Mouse (Mus musculus) limb, embryonic 13.5 days (tissue): ENCODE measurements around the gene Alkbh3. TPM values are rescaled to one million over a fixed set of nuclear protein-coding genes. Genes with fewer than 3 reads are reported as not detected.

Experiments used
- ATAC-seq: fragments of 200-750 bp; cut with Nextera tagmentation; 2 replicates; pipeline ENCODE4 v1.8.0; 2017; ENCODE audit warnings: low read depth, moderate number of reproducible peaks, moderate TSS enrichment; ENCODE audit not compliant: low FRiP score
- H3K27ac ChIP-seq: fragments of 300-500 bp; sonication (generic); 2 replicates; pipeline ENCODE4 v1.5.1; 2015; ENCODE audit warnings: inconsistent platforms, mild to moderate bottlenecking, moderate library complexity
- H3K27me3 ChIP-seq: fragments of 300-500 bp; sonication (generic); 2 replicates; pipeline ENCODE4 v1.6.1; 2015; ENCODE audit warnings: mild to moderate bottlenecking, inconsistent platforms
- H3K36me3 ChIP-seq: fragments of 300-500 bp; sonication (generic); 2 replicates; pipeline ENCODE4 v1.6.1; 2015; ENCODE audit warnings: inconsistent platforms, mild to moderate bottlenecking, moderate library complexity
- H3K4me1 ChIP-seq: fragments of 300-500 bp; sonication (generic); 2 replicates; pipeline ENCODE4 v1.6.1; 2015; ENCODE audit warnings: inconsistent platforms
- H3K4me2 ChIP-seq: fragments of 300-500 bp; sonication (generic); replicated peaks from 2 replicates; pipeline ENCODE4 v1.6.1; 2015; ENCODE audit warnings: inconsistent platforms, mild to moderate bottlenecking, moderate library complexity
- H3K4me3 ChIP-seq: fragments of 300-500 bp; sonication (generic); 2 replicates; pipeline ENCODE4 v1.5.1; 2015; ENCODE audit warnings: moderate library complexity, mild to moderate bottlenecking, inconsistent platforms
- H3K9ac ChIP-seq: fragments of 300-500 bp; sonication (generic); 2 replicates; pipeline ENCODE4 v1.6.1; 2015; ENCODE audit warnings: mild to moderate bottlenecking, inconsistent platforms
- H3K9me3 ChIP-seq: fragments of 300-500 bp; sonication (generic); 2 replicates; pipeline ENCODE4 v1.6.1; 2016; ENCODE audit warnings: inconsistent platforms
- WGBS: fragments of 180-500 bp; shearing (Covaris S2); methylation state at CpG from one replicate; pipeline ENCODE4 v1.1.7; 2015; 5-methylcytosine and 5-hydroxymethylcytosine counted together
- polyA plus RNA-seq: library from polyadenylated mRNA; unstranded; fragments of >200 nt; fragmentation: Nextera tagmentation; extraction: Ambion mirVana; gene quantifications from 2 replicates; pipeline ENCODE4 v1.2.1, GENCODE M21; 2015

The Alkbh3 gene
- polyA plus RNA-seq, 1 experiment from 2014 or later = 72.3 TPM

DNA sequence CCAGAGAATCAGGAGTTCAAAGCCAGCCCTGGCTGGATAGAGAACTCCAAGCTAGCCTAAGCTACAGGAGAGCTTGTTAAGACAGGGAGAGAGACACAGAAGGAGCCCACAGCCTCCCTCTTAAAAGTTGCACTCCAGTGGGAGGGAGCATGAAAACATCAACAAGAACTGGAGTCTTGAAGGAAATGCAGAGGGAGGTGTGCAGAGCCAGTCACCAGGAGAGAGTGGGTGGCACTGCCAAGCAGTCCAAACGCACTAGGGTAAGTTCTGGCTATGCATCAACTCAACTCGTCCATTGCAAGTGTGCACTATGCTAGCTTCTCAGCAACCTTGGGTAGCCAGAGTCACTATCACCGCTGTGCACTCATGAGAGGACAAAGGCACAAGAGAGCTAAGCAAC, 52.4 kb downstream of the Alkbh3 start:
- Histone ChIP-seq H3K9me3 (no peaks in the 10 kb centered on the region), H3K36me3 (no peaks in the 10 kb centered on the region), H3K27ac (no peak overlapping the region), H3K4me1 (peaks cover 19% of the 10 kb centered on the region), H3K27me3 (peaks cover 77% of the 10 kb centered on the region), H3K9ac (no peak overlapping the region), H3K4me2 (no peak overlapping the region), H3K4me3 (no peak overlapping the region)
- no peak for ATAC-seq
- 77% methylated on average over 3 of the region's 3 CpGs for WGBS

DNA sequence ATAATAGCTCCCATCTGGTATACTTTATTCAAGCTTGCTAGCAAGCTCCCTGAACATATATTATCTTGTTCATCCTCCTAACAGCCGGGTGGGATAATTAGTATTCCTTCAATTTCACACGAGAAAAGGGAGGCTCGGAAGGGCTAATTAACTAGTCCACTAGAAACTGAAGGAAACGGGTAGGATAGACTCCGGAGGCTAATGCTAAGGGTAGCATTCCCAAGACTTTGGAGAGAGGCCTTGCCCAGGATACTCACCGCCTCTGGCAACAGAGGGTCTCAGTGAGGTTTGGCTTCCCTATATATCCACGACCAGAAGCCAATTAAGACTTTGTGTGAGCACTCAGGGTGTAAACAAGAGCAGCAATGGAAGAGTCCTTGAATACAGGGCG, 52.8 kb downstream of the Alkbh3 start:
- peaks cover 19% of the 10 kb centered on the region for H3K4me1 ChIP-seq
- H3K27ac ChIP-seq = no peak overlapping the region
- H3K27me3 ChIP-seq = peaks cover 81% of the 10 kb centered on the region
- 40% methylated on average over 8 of the region's 8 CpGs for WGBS
- no peak for ATAC-seq
- H3K4me2 ChIP-seq = no peak overlapping the region
- no peaks in the 10 kb centered on the region for H3K9me3 ChIP-seq
- H3K36me3 ChIP-seq = no peaks in the 10 kb centered on the region
- H3K4me3 ChIP-seq = no peak overlapping the region
- H3K9ac ChIP-seq = no peak overlapping the region

DNA sequence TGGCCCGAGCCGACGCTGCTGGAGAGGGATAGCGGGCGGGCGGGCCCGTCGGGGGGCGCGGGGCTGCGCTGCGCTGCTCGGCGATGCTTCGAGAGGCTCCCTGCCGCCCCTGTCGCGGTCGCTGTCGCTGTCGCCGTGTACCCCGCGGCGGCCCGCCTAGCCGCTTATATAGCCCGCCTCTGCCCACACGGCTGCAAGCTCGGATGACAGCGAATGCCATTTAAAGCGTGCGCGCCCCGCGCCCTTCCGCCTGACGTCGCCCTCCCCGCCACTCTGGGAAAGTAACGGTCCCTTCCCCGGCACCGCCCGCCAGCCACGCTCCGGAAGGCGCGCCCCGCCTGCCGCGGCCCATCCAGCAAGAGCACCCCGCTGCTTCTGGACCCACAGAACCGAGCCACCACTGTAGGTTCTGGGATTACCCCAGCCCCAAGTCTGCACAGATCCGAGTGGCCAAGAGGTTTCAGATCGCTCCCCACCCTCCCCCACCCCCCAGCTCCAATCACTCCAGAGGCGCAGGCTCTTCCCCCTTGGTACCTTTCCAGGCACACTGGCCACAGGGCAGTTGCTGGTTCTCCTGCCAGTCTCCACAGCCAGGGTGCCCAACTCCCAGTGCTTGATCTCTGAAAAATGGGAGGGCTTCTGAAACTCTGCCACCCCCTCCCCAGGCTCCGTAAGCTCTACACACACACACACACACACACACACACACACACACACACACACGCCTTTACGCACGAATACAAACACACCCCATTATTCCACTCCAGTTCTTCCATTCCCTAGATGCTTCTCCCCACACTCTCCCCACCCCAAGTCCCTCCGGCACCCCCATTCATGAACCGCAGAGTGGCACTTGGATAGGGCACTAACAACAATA, 53.5 kb downstream of the Alkbh3 start, which contains the start of gene Gm13889:
Gene Gm13889 (minus strand): TSS at position 294 of the 877 bp plus-strand sequence.
- Histone ChIP-seq H3K4me2 (peak within 1 kb of the TSS; percentile 98), H3K4me1 (peaks cover 19% of the 10 kb centered on the region), H3K36me3 (no peaks in the 10 kb centered on the region), H3K27me3 (peaks cover 88% of the 10 kb centered on the region), H3K27ac (no peak within 1 kb of the TSS), H3K4me3 (peak within 1 kb of the TSS; percentile 63), H3K9me3 (no peaks in the 10 kb centered on the region), H3K9ac (peak within 1 kb of the TSS; percentile 69)
- ATAC-seq = peak; percentile 52; the same call in 1 of the 2 replicates
- WGBS = 8% methylated on average over 53 of the region's 62 CpGs

- Histone ChIP-seq H3K27me3 (peaks cover 92% of the 10 kb centered on the region), H3K27ac (no peak overlapping the region), H3K4me3 (peak overlapping the region; percentile 63), H3K9ac (peak overlapping the region; percentile 69), H3K4me2 (peak overlapping the region; percentile 98), H3K36me3 (no peaks in the 10 kb centered on the region), H3K4me1 (peaks cover 19% of the 10 kb centered on the region), H3K9me3 (no peaks in the 10 kb centered on the region)
- WGBS = 0% methylated on average over 44 of the region's 44 CpGs
- ATAC-seq = peak; percentile 62; the same call in 1 of the 2 replicates
Measured at GRCm38 (mm10) chr2:93956331-93956801, 54.2 kb downstream of the Alkbh3 start.

DNA sequence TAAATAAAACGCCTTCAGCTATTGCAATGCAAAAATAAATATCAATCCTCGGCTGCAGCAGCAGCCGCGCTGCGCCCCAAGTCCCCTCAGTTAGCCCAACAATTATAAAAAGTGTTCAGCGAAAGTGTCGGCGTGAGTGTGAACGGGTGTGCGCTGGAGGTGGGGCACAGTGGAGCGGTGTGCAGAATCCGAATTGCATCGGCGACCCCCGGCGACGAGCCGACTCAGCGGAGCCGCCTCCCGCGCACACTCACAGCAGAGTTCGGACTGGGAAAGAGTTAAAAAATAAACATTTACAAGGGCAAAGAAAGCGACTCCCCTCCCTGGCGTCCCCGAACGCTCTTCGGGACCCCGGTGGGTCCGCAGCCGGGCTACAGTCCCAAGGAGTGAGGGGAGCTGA, 54.7 kb downstream of the Alkbh3 start:
- H3K4me3 ChIP-seq = peak overlapping the region; percentile 63
- H3K9me3 ChIP-seq = no peaks in the 10 kb centered on the region
- peak overlapping the region; percentile 98 for H3K4me2 ChIP-seq
- peaks cover 92% of the 10 kb centered on the region for H3K27me3 ChIP-seq
- no peaks in the 10 kb centered on the region for H3K36me3 ChIP-seq
- under 1% methylated on average over 31 of the region's 31 CpGs for WGBS
- peaks cover 19% of the 10 kb centered on the region for H3K4me1 ChIP-seq
- ATAC-seq = 0 out of 2 replicates have a peak, but pooled peaks have one; percentile 5
- no peak overlapping the region for H3K27ac ChIP-seq
- H3K9ac ChIP-seq = peak overlapping the region; percentile 69

DNA sequence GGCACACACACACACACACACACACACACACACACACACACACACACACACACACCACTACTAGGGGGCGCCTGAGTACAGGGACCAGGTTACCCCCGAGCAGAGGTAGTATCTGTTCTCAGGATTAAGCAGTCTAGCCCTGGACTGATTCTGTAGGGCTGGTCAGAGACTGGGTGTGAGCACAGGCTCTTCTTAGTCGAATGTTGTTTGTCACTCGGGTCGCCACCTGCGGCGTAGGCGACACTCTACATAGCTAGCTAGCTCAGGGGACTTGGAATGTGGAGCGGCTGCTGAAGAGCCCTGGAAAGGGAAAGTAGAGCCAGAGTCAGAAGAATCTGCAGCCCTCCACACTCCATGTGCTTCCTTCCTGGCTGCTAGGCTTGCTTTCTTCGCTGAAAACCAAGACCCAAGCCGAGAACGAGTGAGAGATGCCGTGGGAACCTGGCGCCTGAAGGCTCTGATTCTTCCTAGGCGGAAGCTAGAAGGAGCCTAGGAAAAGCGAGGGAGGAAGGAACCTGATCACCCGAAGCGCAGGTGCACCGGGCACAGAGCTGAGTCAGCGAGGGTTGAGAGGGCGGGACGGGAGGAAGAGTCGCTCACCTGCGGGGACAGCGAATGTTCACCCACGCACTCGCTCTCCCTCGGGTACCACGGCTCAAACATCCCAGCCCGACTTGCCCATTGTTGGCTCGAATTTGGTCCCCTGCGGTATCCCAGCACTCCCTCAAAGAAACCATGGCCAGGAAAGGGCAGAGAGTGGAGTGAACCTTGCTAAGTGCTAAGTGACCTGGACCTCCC, 55.6 kb downstream of the Alkbh3 start:
- H3K27me3 ChIP-seq = peaks cover 88% of the 10 kb centered on the region
- H3K9me3 ChIP-seq = no peaks in the 10 kb centered on the region
- ATAC-seq = no peak
- H3K36me3 ChIP-seq = no peaks in the 10 kb centered on the region
- 2% methylated on average over 32 of the region's 32 CpGs for WGBS
- peak overlapping the region; percentile 98 for H3K4me2 ChIP-seq
- H3K4me3 ChIP-seq = peak overlapping the region; percentile 63
- peaks cover 19% of the 10 kb centered on the region for H3K4me1 ChIP-seq
- H3K9ac ChIP-seq = no peak overlapping the region
- no peak overlapping the region for H3K27ac ChIP-seq

- Histone ChIP-seq H3K9ac (no peak overlapping the region), H3K4me1 (peaks cover 19% of the 10 kb centered on the region), H3K27ac (no peak overlapping the region), H3K27me3 (peaks cover 76% of the 10 kb centered on the region), H3K9me3 (peaks cover 4% of the 10 kb centered on the region; the same call in 1 of the 2 replicates), H3K36me3 (no peaks in the 10 kb centered on the region), H3K4me2 (no peak overlapping the region), H3K4me3 (no peak overlapping the region)
- WGBS = 83% methylated on average over 9 of the region's 9 CpGs
- no peak for ATAC-seq
Measured at GRCm38 (mm10) chr2:93953726-93954125, 56.9 kb downstream of the Alkbh3 start.

GRCm38 (mm10) chr2:93946976-93947375, 63.6 kb downstream of the Alkbh3 start:
- Histone ChIP-seq H3K4me3 (no peak overlapping the region), H3K27me3 (peaks cover 8% of the 10 kb centered on the region), H3K36me3 (no peaks in the 10 kb centered on the region), H3K27ac (no peak overlapping the region), H3K9ac (no peak overlapping the region), H3K9me3 (peaks cover 13% of the 10 kb centered on the region; the same call in 1 of the 2 replicates), H3K4me2 (no peak overlapping the region), H3K4me1 (no peaks in the 10 kb centered on the region)
- ATAC-seq = no peak
- WGBS = 57% methylated on average over 5 of the region's 5 CpGs

DNA sequence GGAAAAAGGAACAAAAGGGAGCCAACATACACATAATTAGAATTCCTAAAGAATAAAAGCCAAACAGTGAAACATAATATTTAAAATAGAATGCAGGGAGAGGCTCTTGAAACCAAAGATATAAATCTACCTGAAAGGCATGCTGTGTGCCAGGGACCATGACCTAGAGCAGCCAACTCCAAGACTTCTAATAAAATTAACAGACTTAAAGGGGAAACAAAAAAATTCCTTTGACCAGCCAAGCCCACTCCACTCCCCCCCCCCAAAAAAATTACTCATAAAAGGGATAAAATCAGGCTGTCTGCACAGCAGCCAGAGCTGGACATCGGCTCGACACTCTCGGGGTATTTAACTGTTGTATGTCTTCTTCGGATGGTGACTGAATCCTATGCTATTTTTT, 65.8 kb downstream of the Alkbh3 start:
- Histone ChIP-seq H3K4me2 (no peak overlapping the region), H3K9me3 (peaks cover 13% of the 10 kb centered on the region; the same call in 1 of the 2 replicates), H3K9ac (no peak overlapping the region), H3K4me1 (peaks cover 4% of the 10 kb centered on the region; the same call in 1 of the 2 replicates), H3K27ac (no peak overlapping the region), H3K27me3 (no peaks in the 10 kb centered on the region; the same call in 1 of the 2 replicates), H3K4me3 (no peak overlapping the region), H3K36me3 (no peaks in the 10 kb centered on the region)
- ATAC-seq = no peak
- 91% methylated on average over 4 of the region's 4 CpGs for WGBS

- H3K4me1 ChIP-seq = peaks cover 4% of the 10 kb centered on the region; the same call in 1 of the 2 replicates
- H3K4me3 ChIP-seq = no peak overlapping the region
- H3K27ac ChIP-seq = no peak overlapping the region
- no peaks in the 10 kb centered on the region for H3K36me3 ChIP-seq
- H3K4me2 ChIP-seq = no peak overlapping the region
- peaks cover 11% of the 10 kb centered on the region; the same call in 1 of the 2 replicates for H3K9me3 ChIP-seq
- ATAC-seq = no peak
- 82% methylated on average over 2 of the region's 2 CpGs for WGBS
- no peaks in the 10 kb centered on the region; the same call in 1 of the 2 replicates for H3K27me3 ChIP-seq
- H3K9ac ChIP-seq = no peak overlapping the region
Measured at GRCm38 (mm10) chr2:93944099-93944498, 66.5 kb downstream of the Alkbh3 start.

DNA sequence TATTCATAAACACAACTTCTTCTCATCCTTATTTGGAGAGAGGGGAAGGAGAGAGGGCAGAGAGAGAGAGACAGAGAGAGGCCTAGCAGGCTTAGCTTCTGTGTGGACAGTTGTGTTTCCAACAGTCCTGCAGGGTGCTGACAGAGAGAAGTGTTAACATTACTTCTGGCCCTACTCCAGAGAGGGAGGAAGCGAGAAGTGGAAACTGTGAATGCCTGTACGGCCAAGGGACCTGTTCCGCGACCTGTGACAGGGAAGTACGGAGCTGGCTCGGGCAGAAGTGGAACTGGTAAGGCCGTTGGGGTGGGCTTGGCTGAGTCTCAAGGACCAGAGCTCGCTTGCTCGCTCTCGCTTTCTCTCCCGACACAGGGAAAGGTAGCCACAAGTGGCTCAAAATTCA, 68.9 kb downstream of the Alkbh3 start:
- WGBS = 81% methylated on average over 11 of the region's 11 CpGs
- Histone ChIP-seq H3K36me3 (no peaks in the 10 kb centered on the region), H3K9ac (no peak overlapping the region), H3K9me3 (0 out of 2 replicates have a peak, but pooled peaks cover 8% of the 10 kb centered on the region), H3K27ac (no peak overlapping the region), H3K4me2 (no peak overlapping the region), H3K4me3 (no peak overlapping the region), H3K4me1 (peaks cover 4% of the 10 kb centered on the region; the same call in 1 of the 2 replicates), H3K27me3 (peaks cover 3% of the 10 kb centered on the region; the same call in 1 of the 2 replicates)
- ATAC-seq = no peak
